ENCODE assay signal across 7 mouse cellular contexts in the genomic region with DNA sequence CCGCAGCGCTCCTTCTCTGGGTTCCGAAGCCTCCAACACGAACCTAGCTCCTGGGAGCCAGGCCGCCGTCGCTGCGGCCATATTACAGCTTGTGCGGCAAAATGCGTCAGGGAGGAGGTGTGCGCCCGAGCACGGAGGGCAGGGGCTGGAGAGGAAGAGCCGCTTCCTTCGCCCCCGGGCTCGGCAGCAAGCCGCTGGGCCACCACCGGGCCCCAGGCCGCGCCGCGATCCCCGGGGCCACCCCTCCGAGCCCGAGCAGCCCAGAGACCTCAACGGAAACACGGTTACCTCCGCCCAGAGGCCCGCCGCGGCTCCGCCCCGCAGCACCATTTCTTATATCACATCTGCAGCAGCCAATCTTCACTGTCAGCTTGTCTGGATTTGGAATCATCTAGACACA. TPM values are rescaled to one million over a fixed set of nuclear protein-coding genes. Genes with fewer than 3 reads are reported as not detected.
DNase-seq lines count a peak whose midpoint lies in the region; ATAC-seq and TF ChIP-seq lines count a peak whose summit lies in the region.

No protein-coding gene starts in this region.

- WGBS in liver, embryonic 15.5 days (ENCODE audit: insufficient replicate concordance) = under 1% methylated on average over 34 of the region's 34 CpGs
- WGBS in small intestine, adult 2 months = under 1% methylated on average over 34 of the region's 34 CpGs

- ATAC-seq in liver, embryonic 15.5 days (ENCODE audit: insufficient read depth) = no peak

- DNase-seq in lung, postnatal 36 days = peak; percentile 18
- DNase-seq in lung, postnatal 25 days (ENCODE audit: low spot score) = no peak
- DNase-seq in embryo, embryonic 11 days = peak; percentile 59
- peak; percentile 10 to 16 for DNase-seq in heart, postnatal 10 days
- DNase-seq in frontal cortex, postnatal 10 days (ENCODE audit: low spot score in 2 of 2) = no peak

- H3K4me1 ChIP-seq in liver, embryonic 15.5 days (replicated peaks) = peaks cover 8% of the 10 kb centered on the region
- H3K4me1 ChIP-seq in small intestine, adult 2 months (ENCODE audit: control insufficient read depth, insufficient read depth, insufficient read length, low read length) = peaks cover 16% of the 10 kb centered on the region

- H3K4me3 ChIP-seq in liver, embryonic 15.5 days (replicated peaks) = peak overlapping the region; percentile 54
- peak overlapping the region; percentile 87 for H3K4me3 ChIP-seq in small intestine, adult 2 months (ENCODE audit: low read depth, low read length)

- no peak overlapping the region for H3K27ac ChIP-seq in liver, embryonic 15.5 days (replicated peaks)
- H3K27ac ChIP-seq in small intestine, adult 2 months (ENCODE audit: insufficient read depth, low read depth, low read length) = peak overlapping the region; percentile 86

- peak; percentile 53 for TF ChIP-seq POLR2A in small intestine, adult 2 months (IDR thresholded peaks at IDR 0.05; ENCODE audit: low read depth, low read length)

- H3K9me3 ChIP-seq in liver, embryonic 15.5 days (replicated peaks) = no peaks in the 10 kb centered on the region

- intact Hi-C loops in heart, postnatal 10 days (cut with DNase I) = no loop called here

- H3K36me3 ChIP-seq in liver, embryonic 15.5 days (replicated peaks) = no peaks in the 10 kb centered on the region
- no peaks in the 10 kb centered on the region for H3K36me3 ChIP-seq in small intestine, adult 2 months (ENCODE audit: control insufficient read depth, insufficient read depth, low read length)

- peak overlapping the region; percentile 76 for H3K4me2 ChIP-seq in liver, embryonic 15.5 days

- no peak for TF ChIP-seq CTCF in small intestine, adult 2 months (IDR thresholded peaks at IDR 0.05; ENCODE audit: extremely low read depth, insufficient read length, insufficient replicate concordance, low read depth, low read length)

- peak overlapping the region; percentile 32; the same call in 1 of the 2 replicates for H3K9ac ChIP-seq in liver, embryonic 15.5 days

- peaks cover 25% of the 10 kb centered on the region for H3K27me3 ChIP-seq in liver, embryonic 15.5 days
- no peaks in the 10 kb centered on the region for H3K27me3 ChIP-seq in small intestine, adult 2 months (ENCODE audit: control insufficient read depth, insufficient read depth, low read length)

RNA-seq across cellular contexts. Expression of gene Muc3a, which starts 22.9 kb away (rescaled TPM):
- under 1 TPM; 0.41 to 0.45 TPM for total RNA-seq in heart, postnatal 10 days (2021)
- 0.05 TPM in 1 of 2 replicates, not detected in the other for polyA plus RNA-seq in liver, embryonic 15.5 days (2015; fragmentation: Nextera tagmentation; extraction: Ambion mirVana)
- 24.3 and 62.2 TPM in 2 replicates for polyA plus RNA-seq in small intestine, adult 2 months (2012; rRNA removed)

RNA-seq across cellular contexts. Expression of gene Muc3, which starts 40.2 kb away (rescaled TPM):
- total RNA-seq in heart, postnatal 10 days (2021) = not detected
- polyA plus RNA-seq in liver, embryonic 15.5 days (2015; fragmentation: Nextera tagmentation; extraction: Ambion mirVana) = not detected in 2 replicates
- polyA plus RNA-seq in small intestine, adult 2 months (2012; rRNA removed) = 52.5 and 653 TPM in 2 replicates

Comparison
In these comparisons a context has a peak if more than half of its experiments do, and no peak if none do; other contexts are left out.
1. DNase-seq: peak in lung, postnatal 36 days (single experiment), embryo, embryonic 11 days (single experiment) and heart, postnatal 10 days (2 of 2); none in lung, postnatal 25 days (single experiment) and frontal cortex, postnatal 10 days (0 of 2).
2. RNA of gene Muc3a, which starts 22.9 kb away (polyA plus RNA-seq): 24.3 to 62.2 TPM in small intestine, adult 2 months; 0.05 TPM in liver, embryonic 15.5 days; every median in the first group is over 10 times any median in the second.
3. RNA of gene Muc3, which starts 40.2 kb away (polyA plus RNA-seq): 52.5 to 653 TPM in small intestine, adult 2 months; not detected in liver, embryonic 15.5 days; every median in the first group is over 10 times any median in the second.